Mouse (Mus musculus) liver, embryonic 12.5 days (tissue): ENCODE measurements around the gene Ogn. TPM values are rescaled to one million over a fixed set of nuclear protein-coding genes. Genes with fewer than 3 reads are reported as not detected.
A peak's percentile ranks its signal among the peaks of the same experiment; 100 is the strongest.
"Not testable (repeated sequence)": the region's sequence is repeated elsewhere in the genome, so short reads cannot be mapped to it uniquely, and the experiment has no call there.

Experiments
- ATAC-seq: fragments of 200-750 bp; cut with Nextera tagmentation; 2 replicates; pipeline ENCODE4 v1.8.0; 2017; ENCODE audit warnings: moderate number of reproducible peaks, mild to moderate bottlenecking, moderate library complexity
- H3K27ac ChIP-seq: fragments of 300-500 bp; sonication (generic); 2 replicates; pipeline ENCODE4 v1.5.1; 2016; ENCODE audit warnings: mild to moderate bottlenecking
- H3K27me3 ChIP-seq: fragments of 300-500 bp; sonication (generic); replicated peaks from 2 replicates; pipeline ENCODE4 v1.6.1; 2016; ENCODE audit warnings: mild to moderate bottlenecking, moderate library complexity
- H3K36me3 ChIP-seq: fragments of 300-500 bp; sonication (generic); 2 replicates; pipeline ENCODE4 v1.6.1; 2016; ENCODE audit warnings: mild to moderate bottlenecking, moderate library complexity
- H3K4me1 ChIP-seq: fragments of 300-500 bp; sonication (generic); 2 replicates; pipeline ENCODE4 v1.6.1; 2016
- H3K4me2 ChIP-seq: fragments of 300-500 bp; sonication (generic); 2 replicates; pipeline ENCODE4 v1.6.1; 2016; ENCODE audit warnings: mild to moderate bottlenecking, moderate library complexity
- H3K4me3 ChIP-seq: fragments of 300-500 bp; sonication (generic); 2 replicates; pipeline ENCODE4 v1.5.1; 2016; ENCODE audit warnings: mild to moderate bottlenecking, moderate library complexity
- H3K9ac ChIP-seq: fragments of 300-500 bp; sonication (generic); 2 replicates; pipeline ENCODE4 v1.6.1; 2016; ENCODE audit warnings: mild to moderate bottlenecking, moderate library complexity
- H3K9me3 ChIP-seq: fragments of 300-500 bp; sonication (generic); replicated peaks from 2 replicates; pipeline ENCODE4 v1.6.1; 2016; ENCODE audit warnings: mild to moderate bottlenecking, moderate library complexity
- WGBS: fragments of 180-500 bp; shearing (Covaris S2); methylation state at CpG from one replicate; pipeline ENCODE4 v1.1.7; 2016; ENCODE audit not compliant: insufficient replicate concordance; 5-methylcytosine and 5-hydroxymethylcytosine counted together
- polyA plus RNA-seq: library from polyadenylated mRNA; unstranded; fragments of >200 nt; fragmentation: Nextera tagmentation; extraction: Ambion mirVana; gene quantifications from 2 replicates; pipeline ENCODE4 v1.2.1, GENCODE M21; 2016

The Ogn gene
- polyA plus RNA-seq, result 2.0 and 2.7 TPM in 2 replicates

DNA sequence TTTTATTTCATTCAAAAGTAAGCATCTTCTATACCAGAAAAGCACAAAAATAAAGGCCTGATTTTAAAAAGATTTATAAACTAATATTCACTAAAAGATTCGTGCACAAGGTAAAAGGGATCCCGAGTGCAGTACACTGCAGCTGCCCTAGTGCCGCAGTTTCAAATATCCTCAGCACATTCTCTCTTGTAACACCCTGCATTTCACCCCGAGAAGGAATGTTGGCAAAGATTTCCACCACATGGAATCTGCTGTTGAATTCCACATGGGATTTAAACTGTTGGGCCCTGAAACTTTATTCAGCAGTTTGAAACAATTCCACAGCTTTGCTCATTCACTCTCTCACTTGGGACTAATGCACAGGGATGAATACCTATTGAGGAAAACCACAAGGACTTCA, at the start of gene Ogn:
TSS of gene Ogn (plus strand) at position 333 of the 400 bp plus-strand sequence.
- Histone ChIP-seq H3K9me3 (no peaks in the 10 kb centered on the region), H3K27ac (no peak within 1 kb of the TSS), H3K4me1 (no peaks in the 10 kb centered on the region), H3K27me3 (no peaks in the 10 kb centered on the region), H3K4me2 (no peak within 1 kb of the TSS), H3K4me3 (no peak within 1 kb of the TSS), H3K9ac (no peak within 1 kb of the TSS), H3K36me3 (peaks cover 3% of the 10 kb centered on the region; the same call in 1 of the 2 replicates)
- no peak for ATAC-seq
- 88% methylated on average over 4 of the region's 4 CpGs for WGBS

DNA sequence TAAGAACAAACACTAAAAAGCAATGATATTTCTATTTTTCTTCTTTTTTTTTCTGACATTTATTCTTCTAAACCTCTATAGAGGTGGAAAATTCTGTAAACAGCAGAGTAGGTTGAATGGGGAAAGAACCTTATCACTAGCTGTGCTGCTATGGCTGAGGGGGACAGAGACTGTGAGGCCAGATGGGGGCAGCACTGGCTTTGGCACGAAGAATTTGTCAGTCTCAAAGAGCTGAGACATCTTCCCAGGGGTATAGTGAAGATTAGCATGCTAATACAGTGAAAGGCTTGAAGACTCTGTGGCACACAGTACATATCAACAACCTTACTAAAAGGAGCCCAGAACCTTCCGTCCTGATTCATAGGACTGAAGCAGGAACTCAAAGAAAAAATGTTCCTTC, 48.7 kb upstream of the Ogn start:
- no peaks in the 10 kb centered on the region for H3K36me3 ChIP-seq
- 33% methylated on average over 2 of the region's 2 CpGs for WGBS
- no peak overlapping the region for H3K27ac ChIP-seq
- peak; percentile 76; the same call in 1 of the 2 replicates for ATAC-seq
- no peaks in the 10 kb centered on the region for H3K27me3 ChIP-seq
- H3K9ac ChIP-seq, result no peak overlapping the region
- H3K4me1 ChIP-seq, result peaks cover 23% of the 10 kb centered on the region
- no peak overlapping the region for H3K4me2 ChIP-seq
- H3K4me3 ChIP-seq, result no peak overlapping the region
- no peaks in the 10 kb centered on the region for H3K9me3 ChIP-seq

DNA sequence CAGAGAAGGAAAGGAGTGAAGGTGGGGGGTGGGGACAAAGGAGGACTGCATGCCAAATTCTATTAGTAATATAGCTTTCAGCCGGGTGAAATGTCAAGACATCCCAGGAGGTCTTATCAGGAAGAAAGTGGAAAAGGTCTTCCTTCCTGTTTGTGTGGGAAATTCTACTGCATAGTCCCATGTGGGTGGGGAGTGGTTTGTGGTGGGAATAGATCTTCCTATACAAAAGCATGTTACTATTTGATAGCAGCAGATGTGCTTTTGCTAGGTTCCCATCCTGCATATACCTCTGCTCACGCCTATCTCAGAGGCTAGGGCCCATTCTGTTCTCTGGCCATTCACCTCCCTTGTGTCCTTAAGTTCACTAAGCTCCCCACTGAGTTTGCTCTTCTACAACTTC, 47.0 kb upstream of the Ogn start:
- peak; percentile 83 for ATAC-seq
- H3K9ac ChIP-seq, result no peak overlapping the region
- H3K27me3 ChIP-seq, result no peaks in the 10 kb centered on the region
- H3K9me3 ChIP-seq, result no peaks in the 10 kb centered on the region
- 0 out of 2 replicates have a peak overlapping the region, but pooled peaks have one; percentile 45 for H3K27ac ChIP-seq
- 13% methylated on average over 2 of the region's 2 CpGs for WGBS
- peaks cover 34% of the 10 kb centered on the region for H3K4me1 ChIP-seq
- H3K4me2 ChIP-seq, result peak overlapping the region; percentile 22; the same call in 1 of the 2 replicates
- H3K4me3 ChIP-seq, result no peak overlapping the region
- no peaks in the 10 kb centered on the region for H3K36me3 ChIP-seq

DNA sequence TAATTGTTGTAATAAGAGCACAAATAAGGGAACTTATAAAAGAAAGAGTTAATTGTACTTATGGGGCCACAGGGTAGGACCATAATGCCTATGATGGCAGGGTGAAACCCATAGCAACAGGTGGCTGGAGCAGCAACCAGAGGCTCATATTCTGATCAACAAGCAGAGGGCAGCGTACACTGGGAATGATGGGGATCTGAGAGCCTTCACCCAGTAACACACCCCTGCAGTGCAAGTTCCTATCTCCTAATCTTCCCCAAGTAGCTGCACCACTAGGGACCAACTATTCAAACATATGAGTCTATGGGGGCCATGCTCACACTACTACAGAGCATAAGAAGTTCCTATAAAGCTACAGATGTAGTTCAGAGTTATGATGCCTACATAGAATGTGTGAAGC, 43.5 kb upstream of the Ogn start:
- Histone ChIP-seq H3K9ac (no peak overlapping the region), H3K27ac (no peak overlapping the region), H3K9me3 (no peaks in the 10 kb centered on the region), H3K4me1 (peaks cover 32% of the 10 kb centered on the region), H3K4me3 (no peak overlapping the region), H3K27me3 (no peaks in the 10 kb centered on the region), H3K4me2 (no peak overlapping the region), H3K36me3 (no peaks in the 10 kb centered on the region)
- 54% methylated on average over 1 of the region's 1 CpGs for WGBS
- ATAC-seq, result peak; percentile 55; the same call in 1 of the 2 replicates

DNA sequence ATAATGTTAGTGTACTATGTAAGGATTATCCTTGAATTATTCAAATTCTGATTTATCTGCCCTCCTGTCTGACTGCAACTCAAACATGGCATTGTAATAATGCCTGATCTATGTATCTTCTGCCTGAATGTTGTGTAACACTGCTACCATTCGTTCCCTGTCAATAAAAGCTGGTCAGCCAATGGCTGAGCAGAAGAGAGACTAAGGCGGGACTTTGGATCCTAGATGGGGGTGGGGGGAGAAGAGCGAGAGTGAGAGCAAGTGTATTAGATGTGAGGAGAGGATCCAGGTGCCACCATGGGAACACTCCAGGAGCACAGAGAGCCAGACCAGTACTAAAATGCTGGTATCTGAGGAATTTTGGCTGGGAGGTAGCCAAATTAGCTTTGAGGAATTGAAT, 37.5 kb upstream of the Ogn start:
- no peaks in the 10 kb centered on the region for H3K9me3 ChIP-seq
- no peak overlapping the region for H3K4me3 ChIP-seq
- H3K4me1 ChIP-seq, result peaks cover 30% of the 10 kb centered on the region
- peak overlapping the region; percentile 45 for H3K4me2 ChIP-seq
- 0 out of 2 replicates have a peak overlapping the region, but pooled peaks have one; percentile 22 for H3K9ac ChIP-seq
- peak; percentile 73 for ATAC-seq
- peak overlapping the region; percentile 71 for H3K27ac ChIP-seq
- H3K36me3 ChIP-seq, result no peaks in the 10 kb centered on the region
- WGBS, result 39% methylated on average over 3 of the region's 3 CpGs
- H3K27me3 ChIP-seq, result no peaks in the 10 kb centered on the region

DNA sequence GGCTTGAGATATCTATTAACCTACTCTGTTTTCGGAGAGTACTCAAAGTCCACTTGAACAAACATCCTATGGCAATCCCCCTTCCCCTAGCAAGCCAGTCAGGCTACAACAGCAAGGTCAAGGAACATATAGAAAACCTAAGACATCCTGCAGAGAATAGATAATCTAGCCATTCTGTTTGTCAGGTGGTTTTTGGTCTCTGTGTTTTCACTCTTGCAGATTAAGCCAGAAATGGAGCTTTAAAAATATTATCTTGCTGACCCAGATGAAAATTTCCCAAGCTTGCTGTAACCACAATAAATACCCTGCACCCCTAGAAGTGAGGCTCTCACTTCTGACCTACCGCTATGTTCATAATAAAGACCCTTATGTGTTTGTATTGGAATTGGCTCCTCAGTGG, 36.4 kb upstream of the Ogn start:
- Histone ChIP-seq H3K9me3 (no peaks in the 10 kb centered on the region), H3K4me1 (peaks cover 30% of the 10 kb centered on the region), H3K4me3 (no peak overlapping the region), H3K9ac (0 out of 2 replicates have a peak overlapping the region, but pooled peaks have one; percentile 42), H3K36me3 (no peaks in the 10 kb centered on the region), H3K27ac (peak overlapping the region; percentile 71), H3K4me2 (peak overlapping the region; percentile 45), H3K27me3 (no peaks in the 10 kb centered on the region)
- peak; percentile 87 for ATAC-seq
- 16% methylated on average over 2 of the region's 2 CpGs for WGBS

DNA sequence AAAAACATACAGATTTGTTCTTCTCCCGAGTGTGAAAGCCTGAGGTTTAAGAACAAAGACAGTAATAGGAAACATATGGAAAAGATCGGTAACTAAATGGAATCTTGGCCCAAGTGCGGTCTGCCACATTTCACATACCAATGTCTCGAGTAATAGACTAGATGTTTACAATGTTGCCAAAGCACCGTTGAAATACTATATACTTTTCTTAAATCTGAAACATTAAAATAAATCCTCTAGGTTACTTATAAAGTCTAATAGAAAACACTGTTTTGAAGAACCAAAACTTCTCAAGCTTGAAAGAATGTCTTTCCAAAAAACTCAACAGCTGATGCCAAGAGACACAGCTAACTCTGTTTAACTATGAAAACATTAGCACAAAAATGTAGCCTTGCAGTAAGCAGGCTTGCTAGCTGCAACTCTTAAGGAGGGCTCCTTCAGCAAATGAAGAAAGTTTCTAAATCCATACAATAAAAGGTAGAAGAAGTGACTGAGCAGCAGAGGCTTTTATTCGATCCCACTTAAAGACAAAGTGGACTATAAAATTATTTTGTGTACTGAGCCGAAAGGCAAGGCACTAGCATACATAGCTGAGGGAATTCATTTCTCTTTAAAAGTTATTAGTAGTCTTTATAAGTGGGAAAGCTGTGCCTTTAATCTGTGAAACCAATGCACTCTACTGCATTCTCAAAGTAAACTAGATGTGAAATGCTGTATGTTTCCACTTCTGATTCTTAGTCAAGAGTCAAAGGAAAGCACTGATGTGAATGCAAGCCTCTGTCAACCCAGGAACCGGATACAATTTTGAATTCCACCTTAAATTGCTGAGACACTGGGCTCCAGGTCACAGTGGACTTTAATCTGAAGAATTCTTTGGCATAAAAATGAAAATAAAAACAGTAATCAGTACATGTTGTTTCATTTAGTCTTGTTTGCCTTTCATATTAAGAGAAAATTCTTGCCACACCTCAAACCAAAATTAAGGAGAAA, 26.0 kb upstream of the Ogn start, which contains the start of gene Omd:
TSS of gene Omd (plus strand) at position 922 of the 990 bp plus-strand sequence.
- no peak for ATAC-seq
- H3K9ac ChIP-seq, result no peak within 1 kb of the TSS
- H3K27ac ChIP-seq, result no peak within 1 kb of the TSS
- H3K27me3 ChIP-seq, result no peaks in the 10 kb centered on the region
- H3K4me1 ChIP-seq, result peaks cover under 1% of the 10 kb centered on the region; the same call in 1 of the 2 replicates
- no peak within 1 kb of the TSS for H3K4me3 ChIP-seq
- WGBS, result 80% methylated on average over 8 of the region's 8 CpGs
- H3K9me3 ChIP-seq, result no peaks in the 10 kb centered on the region
- H3K36me3 ChIP-seq, result no peaks in the 10 kb centered on the region
- no peak within 1 kb of the TSS for H3K4me2 ChIP-seq

DNA sequence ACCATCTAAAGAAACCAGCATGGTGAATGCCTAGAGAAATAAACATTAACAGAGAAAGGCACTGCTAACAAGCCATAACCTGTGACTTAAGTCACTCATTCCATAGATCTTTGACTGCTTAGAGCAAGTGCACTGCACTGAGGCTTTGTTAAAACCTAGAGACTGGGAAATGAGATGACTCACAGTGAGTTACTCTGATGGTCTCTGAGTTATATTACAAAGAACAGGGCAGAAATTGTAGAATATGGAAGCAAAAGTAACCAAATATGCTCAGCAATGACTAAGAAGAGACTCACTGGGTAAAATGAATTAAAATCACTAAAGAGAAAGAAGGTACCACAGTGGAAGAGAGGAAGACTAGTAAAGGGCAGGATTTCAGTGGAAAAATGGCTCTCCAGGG, 24.0 kb upstream of the Ogn start:
- Histone ChIP-seq H3K36me3 (no peaks in the 10 kb centered on the region), H3K9ac (no peak overlapping the region), H3K27me3 (no peaks in the 10 kb centered on the region), H3K4me3 (no peak overlapping the region), H3K27ac (no peak overlapping the region), H3K4me2 (no peak overlapping the region), H3K9me3 (no peaks in the 10 kb centered on the region), H3K4me1 (peaks cover 6% of the 10 kb centered on the region; the same call in 1 of the 2 replicates)
- ATAC-seq, result no peak

DNA sequence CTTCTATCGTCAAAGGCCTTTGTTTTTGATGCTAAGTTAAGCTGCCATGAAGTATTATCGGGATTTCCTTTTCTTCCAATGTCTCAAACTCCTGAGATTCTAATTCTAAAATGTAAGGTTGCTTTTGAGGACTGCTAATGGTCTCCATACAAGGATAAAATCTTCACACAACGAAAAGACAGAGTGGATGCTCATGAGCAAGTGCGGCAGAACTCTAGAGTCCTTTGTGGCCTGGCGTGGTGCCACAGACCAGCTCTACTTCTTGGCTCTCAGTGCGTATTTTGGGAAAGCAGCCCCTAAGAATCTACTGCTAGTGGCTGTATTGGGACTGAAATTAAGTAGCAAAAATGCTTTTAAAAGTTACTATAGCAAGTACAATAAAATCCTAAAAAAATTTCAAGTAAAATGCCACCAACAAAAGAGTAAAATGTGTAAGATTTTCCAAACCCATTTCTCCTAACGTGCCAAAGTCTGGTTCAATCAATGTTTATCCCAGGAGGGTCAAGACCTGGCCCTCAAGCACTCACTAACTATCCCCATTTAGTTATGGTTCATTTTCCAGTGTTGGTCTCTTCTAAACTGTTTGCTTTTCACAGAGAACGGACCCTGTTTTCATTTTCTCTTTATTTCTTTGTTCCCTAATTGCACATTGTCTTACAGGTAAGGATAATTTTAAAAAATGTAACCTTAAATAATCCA, 23.4 kb upstream of the Ogn start:
- Histone ChIP-seq H3K9me3 (no peaks in the 10 kb centered on the region), H3K36me3 (no peaks in the 10 kb centered on the region), H3K4me2 (no peak overlapping the region), H3K27ac (no peak overlapping the region), H3K4me3 (no peak overlapping the region), H3K4me1 (peaks cover 6% of the 10 kb centered on the region; the same call in 1 of the 2 replicates), H3K9ac (no peak overlapping the region), H3K27me3 (no peaks in the 10 kb centered on the region)
- 80% methylated on average over 8 of the region's 8 CpGs for WGBS
- no peak for ATAC-seq

DNA sequence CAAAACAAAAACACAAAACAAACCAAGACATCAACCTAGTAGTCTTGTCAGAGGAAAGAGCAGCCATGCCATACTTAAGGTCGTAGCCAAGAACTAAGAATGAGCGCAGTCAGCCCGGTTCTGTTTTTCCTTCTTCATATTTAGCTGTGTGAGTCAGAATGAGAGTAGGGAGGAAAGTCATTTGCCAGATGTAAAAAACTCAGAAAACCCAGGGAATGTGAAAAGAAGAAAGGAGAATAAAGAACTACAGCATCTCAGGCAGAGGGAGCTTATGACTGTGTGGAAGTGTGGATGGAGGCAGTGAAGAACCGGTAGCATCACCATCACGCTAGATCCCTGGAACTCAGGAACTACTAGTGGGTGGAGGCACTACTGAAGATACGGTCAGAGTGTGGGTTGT, 21.8 kb upstream of the Ogn start:
- H3K4me3 ChIP-seq, result no peak overlapping the region
- H3K27ac ChIP-seq, result no peak overlapping the region

DNA sequence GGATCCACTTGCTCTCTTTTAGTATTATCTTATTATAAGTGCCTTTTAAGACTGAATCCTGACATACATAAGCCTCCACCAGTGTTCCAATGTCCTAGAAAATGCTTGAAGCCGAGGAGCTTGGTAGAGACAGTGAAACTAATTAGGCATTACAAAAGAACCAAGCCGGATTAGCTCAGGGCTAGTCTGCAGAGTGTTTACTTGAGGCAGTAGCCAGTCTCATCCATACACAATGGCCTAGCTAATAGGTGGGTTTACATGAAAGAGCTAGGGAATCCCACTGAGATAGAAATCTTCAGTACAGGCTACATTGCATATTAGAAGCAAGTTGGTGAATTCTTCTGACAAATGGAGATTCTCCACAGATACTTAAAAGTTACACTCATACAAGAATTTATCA, 5.3 kb upstream of the Ogn start:
- peaks cover 12% of the 10 kb centered on the region for H3K36me3 ChIP-seq
- ATAC-seq, H3K4me1 ChIP-seq, H3K9me3 ChIP-seq, H3K27me3 ChIP-seq, H3K9ac ChIP-seq, H3K27ac ChIP-seq, H3K4me3 ChIP-seq, H3K4me2 ChIP-seq: not testable (repeated sequence)
- 81% methylated on average over 2 of the region's 2 CpGs for WGBS

More for the DNA sequence above, 21.8 kb upstream of the Ogn start:
- Histone ChIP-seq H3K9ac (no peak overlapping the region), H3K36me3 (no peaks in the 10 kb centered on the region), H3K4me1 (peaks cover 6% of the 10 kb centered on the region; the same call in 1 of the 2 replicates), H3K9me3 (no peaks in the 10 kb centered on the region), H3K4me2 (no peak overlapping the region), H3K27me3 (no peaks in the 10 kb centered on the region)
- 91% methylated on average over 6 of the region's 6 CpGs for WGBS
- ATAC-seq, result no peak

DNA sequence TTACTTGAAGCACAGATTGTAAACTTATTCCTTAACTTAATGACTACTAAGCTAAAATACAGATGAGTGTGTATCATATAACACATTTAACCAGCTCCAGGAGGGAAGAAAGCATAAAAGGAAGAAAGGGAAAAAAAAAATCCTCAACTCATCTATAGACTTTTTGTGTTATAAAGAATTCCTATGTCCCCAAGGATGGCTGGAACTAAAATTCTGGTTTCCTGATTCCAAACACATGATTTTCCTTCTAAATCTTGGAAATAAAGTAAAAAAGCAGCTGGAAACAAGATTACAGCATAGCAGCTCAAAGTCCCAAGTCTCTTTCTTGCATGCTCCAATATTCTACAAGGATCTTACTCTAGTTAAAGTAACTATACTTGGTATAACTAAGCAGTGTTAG, 4.2 kb upstream of the Ogn start:
- Histone ChIP-seq H3K27me3 (no peaks in the 10 kb centered on the region), H3K9ac (no peak overlapping the region), H3K4me2 (no peak overlapping the region), H3K9me3 (0 out of 2 replicates have a peak, but pooled peaks cover 5% of the 10 kb centered on the region), H3K4me3 (no peak overlapping the region), H3K4me1 (no peaks in the 10 kb centered on the region), H3K27ac (no peak overlapping the region), H3K36me3 (peaks cover 12% of the 10 kb centered on the region)
- no peak for ATAC-seq
